ENCODE assay signal across 8 mouse cellular contexts in the genomic region with DNA sequence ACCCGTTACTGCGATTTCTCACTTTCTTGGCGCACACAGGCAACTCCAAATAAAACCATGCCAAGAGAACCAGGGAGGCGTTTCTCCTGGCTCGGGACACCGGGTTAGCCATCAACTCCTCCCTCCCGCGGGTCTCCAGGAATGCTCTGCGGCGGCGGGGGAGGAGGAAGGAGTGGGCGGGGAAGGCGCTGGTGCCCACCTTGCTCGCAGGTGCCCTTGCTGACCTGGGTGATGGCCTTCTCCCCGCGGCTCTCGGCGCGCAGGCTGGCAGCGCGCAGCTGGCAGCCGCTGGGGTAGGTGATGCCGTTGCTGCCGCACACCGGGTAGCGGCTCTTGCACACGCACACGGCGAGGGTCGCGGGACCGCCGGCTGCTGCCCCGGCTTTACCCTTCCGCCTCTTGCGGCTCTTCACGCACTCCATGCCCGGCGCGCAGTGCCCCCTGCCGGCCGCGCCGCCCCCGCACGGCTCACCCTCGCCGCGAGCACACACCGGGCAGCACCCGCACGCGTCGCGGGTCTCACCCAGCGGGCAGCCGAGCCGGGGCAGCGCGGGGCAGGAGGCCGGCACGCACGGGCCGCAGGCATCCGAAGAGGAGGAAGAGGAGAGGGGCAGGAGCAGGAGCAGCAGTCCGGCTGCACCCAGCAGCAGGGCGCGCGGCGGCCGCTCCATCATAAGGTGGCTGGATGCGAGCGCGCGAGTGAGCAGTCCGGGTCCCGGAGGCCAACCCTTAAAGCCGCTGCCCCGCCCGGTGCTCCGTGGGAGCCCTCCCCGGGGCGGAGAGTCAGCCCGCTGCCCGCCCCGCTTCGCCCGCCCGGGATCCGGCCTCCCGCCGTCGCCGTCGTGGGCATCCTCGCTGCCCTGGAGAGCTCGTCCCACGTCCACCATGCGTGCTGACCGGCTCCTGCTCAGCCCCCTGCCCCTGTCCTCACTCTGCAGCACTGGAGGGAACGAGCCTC. TPM values are rescaled to one million over a fixed set of nuclear protein-coding genes. Genes with fewer than 3 reads are reported as not detected.
A peak's percentile ranks its signal among the peaks of the same experiment; 100 is the strongest.
DNase-seq lines count a peak whose midpoint lies in the region; ATAC-seq lines count a peak whose summit lies in the region.

Gene Igfbp7, minus strand, starts transcription at position 701 of the 958 bp plus-strand sequence.

- H3K27ac ChIP-seq in intestine, embryonic 14.5 days (ENCODE audit: low read depth): no peak within 1 kb of the TSS

- no peaks in the 10 kb centered on the region for H3K4me1 ChIP-seq in intestine, embryonic 14.5 days (replicated peaks; ENCODE audit: control insufficient read depth, insufficient read depth, low read length)

- H3K4me2 ChIP-seq in intestine, embryonic 14.5 days (ENCODE audit: low read length): peak within 1 kb of the TSS; percentile 97

- DNase-seq in adipocyte (ENCODE audit: low spot score): peak; percentile 93
- peak; percentile 35 for DNase-seq in embryo, embryonic 11.5 days (ENCODE audit: low read depth, low spot score)
- peak; percentile 70 to 79 for DNase-seq in gastrocnemius, postnatal 4 days (ENCODE audit: low spot score in 2 of 2)
- DNase-seq in intestine, embryonic 14.5 days (ENCODE audit: low spot score): peak; percentile 85
- peak; percentile 45 to 62 for DNase-seq in left cerebral cortex, postnatal 14 days (ENCODE audit: low spot score in 2 of 2)
- DNase-seq in right cerebral cortex, postnatal 25 days: peak; percentile 61
- peak; percentile 57 for DNase-seq in yolk sac, embryonic 10.5 days (ENCODE audit: low spot score)

- H3K36me3 ChIP-seq in intestine, embryonic 14.5 days (ENCODE audit: control insufficient read depth, insufficient read depth, low read length): no peaks in the 10 kb centered on the region

- peak within 1 kb of the TSS; percentile 58 for H3K4me3 ChIP-seq in intestine, embryonic 14.5 days (ENCODE audit: low read depth, low read length)

- H3K9ac ChIP-seq in intestine, embryonic 14.5 days (ENCODE audit: low read length): peak within 1 kb of the TSS; percentile 31

- 4% methylated on average over 93 of the region's 101 CpGs for WGBS in intestine, embryonic 14.5 days

- peak; percentile 94 for ATAC-seq in intestine, embryonic 14.5 days (replicated peaks; ENCODE audit: low FRiP score, low TSS enrichment, low read depth)
- peak; percentile 90 for ATAC-seq in megakaryocyte progenitor cell, adult 5-6 weeks (replicated peaks; ENCODE audit: poor library complexity)

- intact Hi-C loops in left cerebral cortex, postnatal 14 days (cut with DNase I): loop anchor here (5.0 kb wide), 1 partner anchor 55 kb away; no protein-coding TSS in a partner anchor

- H3K9me3 ChIP-seq in intestine, embryonic 14.5 days (ENCODE audit: control insufficient read depth, low read length): no peaks in the 10 kb centered on the region

- no peaks in the 10 kb centered on the region for H3K27me3 ChIP-seq in intestine, embryonic 14.5 days (replicated peaks; ENCODE audit: control insufficient read depth, insufficient read depth, low read length)

RNA-seq across cellular contexts. Expression of gene Igfbp7, which starts in this region (rescaled TPM):
- total RNA-seq in gastrocnemius, postnatal 4 days (2021): 100 to 1,000 TPM; 295 to 321 TPM
- 52.4 and 57.9 TPM in 2 replicates for polyA plus RNA-seq in intestine, embryonic 14.5 days (2014; fragmentation: Nextera tagmentation; extraction: Ambion mirVana)
- total RNA-seq in left cerebral cortex, postnatal 14 days (2021): 10 to 100 TPM; 66.5 to 70.9 TPM
- total RNA-seq in megakaryocyte progenitor cell, adult 5-6 weeks (2015): 0.96 and 1.5 TPM in 2 replicates
- total RNA-seq in megakaryocyte progenitor cell, adult 5-6 weeks (2017): 0.44 and 0.79 TPM in 2 replicates

Comparison
In these comparisons a context has a peak if more than half of its experiments do, and no peak if none do; other contexts are left out.
1. RNA of gene Igfbp7 (total RNA-seq): 295 to 321 TPM in gastrocnemius, postnatal 4 days and 66.5 to 70.9 TPM in left cerebral cortex, postnatal 14 days; 0.44 to 1.5 TPM in megakaryocyte progenitor cell, adult 5-6 weeks; every median in the first group is over 10 times any median in the second.
2. RNA of gene Igfbp7 (total RNA-seq): 295 to 321 TPM in gastrocnemius, postnatal 4 days; 66.5 to 70.9 TPM in left cerebral cortex, postnatal 14 days; every median in the first group is over 4 times any median in the second.
3. DNase-seq: peak in every context shown above with its lines; median percentile 93 in adipocyte; 85 in intestine, embryonic 14.5 days; 74 in gastrocnemius, postnatal 4 days; 61 in right cerebral cortex, postnatal 25 days; 57 in yolk sac, embryonic 10.5 days; 54 in left cerebral cortex, postnatal 14 days; 35 in embryo, embryonic 11.5 days.